Mouse (Mus musculus): Measurements from ENCODE around the gene Defb21. TPM values are rescaled to one million over a fixed set of nuclear protein-coding genes. Genes with fewer than 3 reads are reported as not detected.

Gene Defb21
- not detected in 2 replicates for polyA plus RNA-seq (2012; ENCODE audit: low replicate concordance)

GRCm38 (mm10) chr2:152572114-152572794 is at the start of gene Defb21:
TSS of gene Defb21 (plus strand) at chr2:152572744.

GRCm38 (mm10) chr2:152539944-152540710 is 32.4 kb upstream of the Defb21 start, which contains the start of gene Defb29:
TSS of gene Defb29 (minus strand) at chr2:152540098.

GRCm38 (mm10) chr2:152569038-152569437 is 3.5 kb upstream of the Defb21 start, which contains the start of gene Gm17416:
TSS of gene Gm17416 (plus strand) at chr2:152569338.

GRCm38 (mm10) chr2:152580107-152580506 is 7.6 kb downstream of the Defb21 start, which contains the start of gene Defb19:
TSS of gene Defb19 (minus strand) at chr2:152580312.

GRCm38 (mm10) chr2:152599299-152599698 is 26.8 kb downstream of the Defb21 start, which contains the start of gene Defb45:
TSS of gene Defb45 (minus strand) at chr2:152599399.

GRCm38 (mm10) chr2:152604057-152604456 is 31.5 kb downstream of the Defb21 start, which contains the start of gene Defb36:
TSS of gene Defb36 (plus strand) at chr2:152604327.

GRCm38 (mm10) chr2:152622953-152623352 is 50.4 kb downstream of the Defb21 start, which contains the start of gene Defb25:
TSS of gene Defb25 (minus strand) at chr2:152623053.

Other genes with a start within 250 kb of the Defb21 start
- gene Rbck1, start 240.1 kb upstream of the Defb21 start, polyA plus RNA-seq (2012; ENCODE audit: low replicate concordance), result 305 and 315 TPM in 2 replicates
- gene Trib3, start 228.7 kb upstream of the Defb21 start, polyA plus RNA-seq (2012; ENCODE audit: low replicate concordance), result 52.4 and 88.1 TPM in 2 replicates
- not detected in 2 replicates for gene Nrsn2, start 196.1 kb upstream of the Defb21 start, polyA plus RNA-seq (2012; ENCODE audit: low replicate concordance)
- 83.5 and 117 TPM in 2 replicates for gene Sox12, start 174.7 kb upstream of the Defb21 start, polyA plus RNA-seq (2012; ENCODE audit: low replicate concordance)
- 11.5 and 15.2 TPM in 2 replicates for gene Zcchc3, start 157.7 kb upstream of the Defb21 start, polyA plus RNA-seq (2012; ENCODE audit: low replicate concordance)
- 0.20 TPM in 1 of 2 replicates, not detected in the other for gene 6820408C15Rik, start 157.2 kb upstream of the Defb21 start, polyA plus RNA-seq (2012; ENCODE audit: low replicate concordance)
- not detected in 2 replicates for gene Defb23, start 108.1 kb upstream of the Defb21 start, polyA plus RNA-seq (2012; ENCODE audit: low replicate concordance)
- gene Defb20, start 95.7 kb upstream of the Defb21 start, polyA plus RNA-seq (2012; ENCODE audit: low replicate concordance), result not detected in 2 replicates
- not detected in 2 replicates for gene Defb22, start 82.6 kb upstream of the Defb21 start, polyA plus RNA-seq (2012; ENCODE audit: low replicate concordance)
- gene Defb26, start 61.1 kb upstream of the Defb21 start, polyA plus RNA-seq (2012; ENCODE audit: low replicate concordance), result not detected in 2 replicates
- gene Defb28, start 54.5 kb upstream of the Defb21 start, polyA plus RNA-seq (2012; ENCODE audit: low replicate concordance), result not detected in 2 replicates
- not detected in 2 replicates for gene Defb29, start 32.6 kb upstream of the Defb21 start, polyA plus RNA-seq (2012; ENCODE audit: low replicate concordance)
- gene Gm17416, start 3.4 kb upstream of the Defb21 start, polyA plus RNA-seq (2012; ENCODE audit: low replicate concordance), result not detected in 2 replicates
- not detected in 2 replicates for gene Defb19, start 7.6 kb downstream of the Defb21 start, polyA plus RNA-seq (2012; ENCODE audit: low replicate concordance)
- gene Defb45, start 26.7 kb downstream of the Defb21 start, polyA plus RNA-seq (2012; ENCODE audit: low replicate concordance), result not detected in 2 replicates
- gene Defb36, start 31.6 kb downstream of the Defb21 start, polyA plus RNA-seq (2012; ENCODE audit: low replicate concordance), result not detected in 2 replicates
- not detected in 2 replicates for gene Defb25, start 50.3 kb downstream of the Defb21 start, polyA plus RNA-seq (2012; ENCODE audit: low replicate concordance)
- gene Rem1, start 54.2 kb downstream of the Defb21 start, polyA plus RNA-seq (2012; ENCODE audit: low replicate concordance), result 0.80 and 2.1 TPM in 2 replicates
- gene H13, start 96.7 kb downstream of the Defb21 start, polyA plus RNA-seq (2012; ENCODE audit: low replicate concordance), result 109 and 191 TPM in 2 replicates
- 2.2 TPM in 1 of 2 replicates, not detected in the other for gene Mcts2, start 114.3 kb downstream of the Defb21 start, polyA plus RNA-seq (2012; ENCODE audit: low replicate concordance)
- 2.9 and 6.2 TPM in 2 replicates for gene Id1, start 163.5 kb downstream of the Defb21 start, polyA plus RNA-seq (2012; ENCODE audit: low replicate concordance)
- gene Cox4i2, start 181.4 kb downstream of the Defb21 start, polyA plus RNA-seq (2012; ENCODE audit: low replicate concordance), result 0.35 TPM in 1 of 2 replicates, not detected in the other